Mouse (Mus musculus): ENCODE results near the gene B3gnt5. TPM values are rescaled to one million over a fixed set of nuclear protein-coding genes. Genes with fewer than 3 reads are reported as not detected.

The B3gnt5 gene
- 227 TPM for polyA plus RNA-seq (2014; fragmentation: Illumina TruSeq; extraction: RNeasy Lipid Tissue Mini Kit (QIAGEN cat#74804); ENCODE audit: low read depth, low replicate concordance)

GRCm38 (mm10) chr16:19760074-19760473, at the start of gene B3gnt5:
TSS of gene B3gnt5 (plus strand) at chr16:19760208.

Other genes starting within 250 kb of the B3gnt5 start
- not detected for gene Olfr167, start 237.9 kb upstream of the B3gnt5 start, polyA plus RNA-seq (2014; fragmentation: Illumina TruSeq; extraction: RNeasy Lipid Tissue Mini Kit (QIAGEN cat#74804); ENCODE audit: low read depth, low replicate concordance)
- not detected for gene Olfr168, start 224.7 kb upstream of the B3gnt5 start, polyA plus RNA-seq (2014; fragmentation: Illumina TruSeq; extraction: RNeasy Lipid Tissue Mini Kit (QIAGEN cat#74804); ENCODE audit: low read depth, low replicate concordance)
- gene Olfr169, start 188.4 kb upstream of the B3gnt5 start, polyA plus RNA-seq (2014; fragmentation: Illumina TruSeq; extraction: RNeasy Lipid Tissue Mini Kit (QIAGEN cat#74804); ENCODE audit: low read depth, low replicate concordance): not detected
- gene Olfr170, start 148.3 kb upstream of the B3gnt5 start, polyA plus RNA-seq (2014; fragmentation: Illumina TruSeq; extraction: RNeasy Lipid Tissue Mini Kit (QIAGEN cat#74804); ENCODE audit: low read depth, low replicate concordance): not detected
- gene Olfr171, start 130.3 kb upstream of the B3gnt5 start, polyA plus RNA-seq (2014; fragmentation: Illumina TruSeq; extraction: RNeasy Lipid Tissue Mini Kit (QIAGEN cat#74804); ENCODE audit: low read depth, low replicate concordance): not detected
- gene Lamp3, start 53.8 kb upstream of the B3gnt5 start, polyA plus RNA-seq (2014; fragmentation: Illumina TruSeq; extraction: RNeasy Lipid Tissue Mini Kit (QIAGEN cat#74804); ENCODE audit: low read depth, low replicate concordance): 0.16 TPM
- 3.0 TPM for gene Klhl6, start 222.8 kb downstream of the B3gnt5 start, polyA plus RNA-seq (2014; fragmentation: Illumina TruSeq; extraction: RNeasy Lipid Tissue Mini Kit (QIAGEN cat#74804); ENCODE audit: low read depth, low replicate concordance)

All from sigmoid colon, adult 10 weeks (tissue).